ENCODE assay signal across 23 mouse cellular contexts in genomic region chr13:53258497-53258896, GRCm38 (mm10). TPM values are rescaled to one million over a fixed set of nuclear protein-coding genes. Genes with fewer than 3 reads are reported as not detected.
"Had no signal": no experiment of that assay in that cellular context is flagged by ENCODE, and none has a peak within 500 bp of the region (broad histone marks: within the 10 kb centered on the region; RNA-seq: fewer than 3 reads in every experiment).

No protein-coding gene starts in this region.

- H3K27me3 ChIP-seq: intestine, embryonic 15.5 days; limb, embryonic 12.5 days; liver, embryonic 13.5 days; midbrain, embryonic 13.5 days; neural tube, embryonic 13.5 days had no signal

- H3K4me3 ChIP-seq: intestine, embryonic 15.5 days; layer of hippocampus, adult 2 months; limb, embryonic 12.5 days; liver, embryonic 13.5 days; megakaryocyte, embryonic 14.5 days; midbrain, embryonic 10.5 days; midbrain, embryonic 13.5 days; myocyte; neural tube, embryonic 13.5 days had no signal

- ATAC-seq: intestine, embryonic 15.5 days; lung, postnatal 0 days; midbrain, embryonic 13.5 days; midbrain, embryonic 16.5 days had no signal

- DNase-seq: kidney, adult 18-20 months; kidney, postnatal 25 days; layer of hippocampus, adult 9-11 months; liver, embryonic 13.5 days; lung, adult 2 months; retina, postnatal 1 day; right cerebral cortex, postnatal 25 days; thymus, adult 2 months; thymus, postnatal 14 days; thymus, postnatal 4 days had no signal

- H3K27ac ChIP-seq: intestine, embryonic 15.5 days; layer of hippocampus, adult 2 months; liver, embryonic 13.5 days; midbrain, embryonic 10.5 days; midbrain, embryonic 13.5 days; neural tube, embryonic 13.5 days had no signal

- H3K36me3 ChIP-seq: intestine, embryonic 15.5 days; limb, embryonic 12.5 days; liver, embryonic 13.5 days; midbrain, embryonic 10.5 days; midbrain, embryonic 13.5 days; neural tube, embryonic 13.5 days had no signal

- H3K9ac ChIP-seq: intestine, embryonic 15.5 days; limb, embryonic 12.5 days; liver, embryonic 13.5 days; midbrain, embryonic 13.5 days; neural tube, embryonic 13.5 days had no signal

- H3K9me3 ChIP-seq: intestine, embryonic 15.5 days; limb, embryonic 12.5 days; liver, embryonic 13.5 days; midbrain, embryonic 10.5 days; midbrain, embryonic 13.5 days; neural tube, embryonic 13.5 days had no signal

- H3K4me1 ChIP-seq: liver, embryonic 13.5 days; megakaryocyte, embryonic 14.5 days had no signal

- H3K4me2 ChIP-seq: intestine, embryonic 15.5 days; limb, embryonic 12.5 days; liver, embryonic 13.5 days; midbrain, embryonic 13.5 days; neural tube, embryonic 13.5 days had no signal

RNA-seq across cellular contexts. Expression of gene Ror2, which starts 27.4 kb away (rescaled TPM):
- total RNA-seq: liver, adult 2 months; monocyte, adult 5-6 weeks; neutrophil, adult 5-6 weeks had no signal
